Mouse (Mus musculus): ENCODE results near the gene Olfr668. TPM values are rescaled to one million over a fixed set of nuclear protein-coding genes. Genes with fewer than 3 reads are reported as not detected.
"Not testable (repeated sequence)": the region's sequence is repeated elsewhere in the genome, so short reads cannot be mapped to it uniquely, and the experiment has no call there.

The Olfr668 gene
- polyA plus RNA-seq (2015; fragmentation: Nextera tagmentation; extraction: Ambion mirVana), result not detected in 2 replicates

DNA sequence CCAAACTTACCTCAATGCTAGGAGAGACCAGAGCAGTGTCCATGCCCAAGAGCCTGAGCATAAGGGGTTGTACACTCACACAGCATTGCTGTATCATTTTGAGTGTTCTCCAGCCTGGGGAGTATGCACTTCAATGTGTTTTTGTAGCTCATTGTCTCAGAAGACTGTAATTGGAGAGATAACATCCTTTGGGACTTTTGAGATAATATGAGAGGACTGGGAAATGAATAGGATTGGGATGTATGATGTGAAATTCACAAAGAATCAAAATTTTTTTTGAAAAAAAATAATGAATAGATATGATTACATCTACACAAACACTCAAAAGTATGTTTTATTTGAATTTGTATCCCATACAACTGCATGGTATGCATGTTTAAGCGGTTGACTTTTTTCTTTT, at the start of gene Olfr668:
Olfr668 (minus strand) TSS at position 101 of the 400 bp plus-strand sequence.
- H3K27ac ChIP-seq (ENCODE audit: low read length), result no peak within 1 kb of the TSS
- H3K4me1 ChIP-seq (ENCODE audit: control insufficient read depth, insufficient read depth, low read length), result no peaks in the 10 kb centered on the region
- 60% methylated on average over 1 of the region's 1 CpGs for WGBS
- H3K4me2 ChIP-seq (ENCODE audit: low read depth, low read length), result no peak within 1 kb of the TSS
- H3K9ac ChIP-seq (ENCODE audit: low read length), result no peak within 1 kb of the TSS
- no peak within 1 kb of the TSS for H3K4me3 ChIP-seq (replicated peaks; ENCODE audit: low read length)
- no peaks in the 10 kb centered on the region for H3K27me3 ChIP-seq (ENCODE audit: control insufficient read depth, insufficient read depth, low read length)
- H3K36me3 ChIP-seq (ENCODE audit: control insufficient read depth, insufficient read depth, low read length), result no peaks in the 10 kb centered on the region
- no peaks in the 10 kb centered on the region for H3K9me3 ChIP-seq (replicated peaks; ENCODE audit: control insufficient read depth, low read length)
- no peak for ATAC-seq (ENCODE audit: insufficient read depth, low FRiP score)

DNA sequence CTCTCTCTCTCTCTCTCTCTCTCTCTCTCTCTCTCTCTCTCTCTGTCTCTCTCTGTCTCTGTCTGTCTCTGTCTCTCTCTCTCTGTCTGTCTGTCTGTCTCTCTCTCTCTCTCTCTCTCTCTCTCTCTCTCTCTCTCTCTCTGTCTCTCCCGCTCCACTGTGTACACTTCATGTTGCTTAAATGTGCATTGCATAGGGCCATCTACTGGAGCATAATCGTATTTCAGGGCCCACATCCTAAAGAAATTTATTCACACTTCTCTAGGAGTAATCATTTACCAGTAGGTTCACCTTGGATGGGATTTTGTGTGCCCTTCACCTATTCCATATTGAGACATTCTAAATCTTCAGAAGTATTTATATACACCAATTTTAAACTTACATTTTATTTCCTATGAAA, 44.6 kb upstream of the Olfr668 start:
- WGBS, result 71% methylated on average over 2 of the region's 2 CpGs
- H3K4me2 ChIP-seq (ENCODE audit: low read depth, low read length); H3K4me1 ChIP-seq (ENCODE audit: control insufficient read depth, insufficient read depth, low read length); H3K36me3 ChIP-seq (ENCODE audit: control insufficient read depth, insufficient read depth, low read length); H3K27me3 ChIP-seq (ENCODE audit: control insufficient read depth, insufficient read depth, low read length); H3K9me3 ChIP-seq (replicated peaks; ENCODE audit: control insufficient read depth, low read length); H3K9ac ChIP-seq (ENCODE audit: low read length); H3K4me3 ChIP-seq (replicated peaks; ENCODE audit: low read length); ATAC-seq (ENCODE audit: insufficient read depth, low FRiP score); H3K27ac ChIP-seq (ENCODE audit: low read length): not testable (repeated sequence)

DNA sequence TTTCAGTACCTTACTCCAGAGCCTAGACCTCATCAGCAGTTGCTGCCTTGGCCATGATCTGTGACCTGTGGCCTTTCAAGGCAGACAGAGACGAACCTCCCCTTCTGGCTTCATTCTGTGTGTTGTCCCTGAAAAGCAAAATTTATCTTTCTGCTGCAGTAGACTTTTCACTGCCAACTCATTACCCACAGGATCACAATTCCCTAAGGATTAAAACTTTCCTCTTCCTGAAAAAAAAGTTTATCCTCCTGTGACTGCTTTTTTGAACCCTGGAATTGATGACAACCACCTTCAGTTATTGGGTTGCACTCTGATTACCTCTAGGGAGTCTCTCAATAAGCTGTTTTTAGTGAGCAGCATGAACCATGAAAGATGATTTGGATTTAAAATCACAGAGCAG, 34.7 kb upstream of the Olfr668 start, which contains the start of gene Olfr670:
Olfr670 (minus strand) TSS at position 101 of the 400 bp plus-strand sequence.
- Histone ChIP-seq H3K27me3 (ENCODE audit: control insufficient read depth, insufficient read depth, low read length) (no peaks in the 10 kb centered on the region), H3K4me1 (ENCODE audit: control insufficient read depth, insufficient read depth, low read length) (no peaks in the 10 kb centered on the region), H3K36me3 (ENCODE audit: control insufficient read depth, insufficient read depth, low read length) (no peaks in the 10 kb centered on the region), H3K27ac (ENCODE audit: low read length) (no peak within 1 kb of the TSS), H3K4me2 (ENCODE audit: low read depth, low read length) (no peak within 1 kb of the TSS), H3K4me3 (replicated peaks; ENCODE audit: low read length) (no peak within 1 kb of the TSS), H3K9me3 (replicated peaks; ENCODE audit: control insufficient read depth, low read length) (no peaks in the 10 kb centered on the region), H3K9ac (ENCODE audit: low read length) (no peak within 1 kb of the TSS)
- no peak for ATAC-seq (ENCODE audit: insufficient read depth, low FRiP score)
- WGBS, result 47% methylated on average over 1 of the region's 1 CpGs

DNA sequence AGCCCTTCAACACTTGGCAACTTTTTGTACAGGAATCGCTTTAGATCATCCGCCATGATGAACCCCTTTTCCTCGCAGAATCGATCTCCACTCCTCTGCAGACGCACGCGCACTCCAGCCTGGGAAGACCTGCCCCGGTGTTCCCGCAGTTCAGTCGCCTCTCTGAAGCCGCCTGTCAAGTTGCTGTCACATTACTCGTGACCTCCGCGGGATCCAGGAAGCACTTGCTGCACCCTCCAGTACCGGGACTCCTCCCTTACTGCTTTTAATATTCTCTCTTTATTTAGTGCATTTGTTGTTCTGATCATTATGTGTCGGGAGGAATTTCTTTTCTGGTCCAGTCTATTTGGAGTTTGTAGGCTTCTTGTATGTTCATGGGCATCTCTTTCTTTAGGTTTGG, 22.4 kb upstream of the Olfr668 start:
- not testable (repeated sequence) for H3K4me3 ChIP-seq (replicated peaks; ENCODE audit: low read length); H3K9ac ChIP-seq (ENCODE audit: low read length)

DNA sequence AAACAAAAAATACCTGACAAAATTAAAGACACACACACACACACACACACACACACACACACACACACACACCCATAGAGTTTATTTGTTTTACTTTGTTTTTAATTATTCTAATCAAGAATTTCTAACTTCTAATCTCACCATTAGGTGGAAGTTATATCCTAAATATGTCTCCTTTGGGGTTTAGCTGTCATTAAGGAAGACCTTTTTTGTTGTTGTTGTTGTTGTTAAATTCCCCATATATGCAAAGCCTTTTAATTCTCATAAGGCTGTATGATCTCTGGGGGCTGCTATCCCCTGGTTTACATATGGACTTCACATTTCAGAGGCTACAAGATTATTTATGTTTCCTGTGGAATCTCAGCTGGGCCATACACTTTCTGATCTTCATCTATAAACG, 6.1 kb upstream of the Olfr668 start, which contains the start of gene Olfr669:
Olfr669 (plus strand) TSS at position 301 of the 400 bp plus-strand sequence.
- Histone ChIP-seq H3K4me2 (ENCODE audit: low read depth, low read length) (no peak within 1 kb of the TSS), H3K4me3 (replicated peaks; ENCODE audit: low read length) (no peak within 1 kb of the TSS), H3K4me1 (ENCODE audit: control insufficient read depth, insufficient read depth, low read length) (no peaks in the 10 kb centered on the region), H3K9ac (ENCODE audit: low read length) (no peak within 1 kb of the TSS), H3K36me3 (ENCODE audit: control insufficient read depth, insufficient read depth, low read length) (no peaks in the 10 kb centered on the region), H3K27ac (ENCODE audit: low read length) (no peak within 1 kb of the TSS), H3K9me3 (replicated peaks; ENCODE audit: control insufficient read depth, low read length) (no peaks in the 10 kb centered on the region), H3K27me3 (ENCODE audit: control insufficient read depth, insufficient read depth, low read length) (no peaks in the 10 kb centered on the region)
- 82% methylated on average over 1 of the region's 1 CpGs for WGBS
- ATAC-seq (ENCODE audit: insufficient read depth, low FRiP score), result no peak

More for the DNA sequence above, 22.4 kb upstream of the Olfr668 start:
- WGBS, result 90% methylated on average over 16 of the region's 16 CpGs
- ATAC-seq (ENCODE audit: insufficient read depth, low FRiP score); H3K27ac ChIP-seq (ENCODE audit: low read length); H3K36me3 ChIP-seq (ENCODE audit: control insufficient read depth, insufficient read depth, low read length); H3K4me1 ChIP-seq (ENCODE audit: control insufficient read depth, insufficient read depth, low read length); H3K27me3 ChIP-seq (ENCODE audit: control insufficient read depth, insufficient read depth, low read length); H3K4me2 ChIP-seq (ENCODE audit: low read depth, low read length); H3K9me3 ChIP-seq (replicated peaks; ENCODE audit: control insufficient read depth, low read length): not testable (repeated sequence)

DNA sequence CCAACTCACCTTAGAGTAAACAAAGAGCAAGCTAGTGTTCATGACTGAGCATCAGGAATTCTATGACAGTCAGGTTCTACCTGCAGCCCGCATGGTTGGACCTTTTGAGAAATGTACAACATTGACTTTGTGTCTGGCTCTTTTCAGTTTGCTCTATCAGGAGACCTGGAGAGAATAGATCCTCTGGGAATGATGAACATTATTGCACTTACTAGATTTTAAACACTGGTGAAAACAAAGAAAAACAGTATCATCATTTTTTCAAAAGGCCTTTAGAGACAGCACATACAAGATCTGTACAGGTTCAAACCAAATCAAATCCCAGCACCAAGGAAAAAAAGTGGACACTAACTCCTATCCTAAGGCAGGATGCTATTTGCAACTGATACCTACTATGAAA, 6.5 kb downstream of the Olfr668 start, which contains the start of gene Olfr667:
Olfr667 (minus strand) TSS at position 101 of the 400 bp plus-strand sequence.
- no peak for ATAC-seq (ENCODE audit: insufficient read depth, low FRiP score)
- 65% methylated on average over 1 of the region's 1 CpGs for WGBS
- Histone ChIP-seq H3K4me1 (ENCODE audit: control insufficient read depth, insufficient read depth, low read length) (no peaks in the 10 kb centered on the region), H3K27me3 (ENCODE audit: control insufficient read depth, insufficient read depth, low read length) (no peaks in the 10 kb centered on the region), H3K4me2 (ENCODE audit: low read depth, low read length) (no peak within 1 kb of the TSS), H3K4me3 (replicated peaks; ENCODE audit: low read length) (no peak within 1 kb of the TSS), H3K9me3 (replicated peaks; ENCODE audit: control insufficient read depth, low read length) (no peaks in the 10 kb centered on the region), H3K9ac (ENCODE audit: low read length) (no peak within 1 kb of the TSS), H3K36me3 (ENCODE audit: control insufficient read depth, insufficient read depth, low read length) (no peaks in the 10 kb centered on the region), H3K27ac (ENCODE audit: low read length) (no peak within 1 kb of the TSS)

DNA sequence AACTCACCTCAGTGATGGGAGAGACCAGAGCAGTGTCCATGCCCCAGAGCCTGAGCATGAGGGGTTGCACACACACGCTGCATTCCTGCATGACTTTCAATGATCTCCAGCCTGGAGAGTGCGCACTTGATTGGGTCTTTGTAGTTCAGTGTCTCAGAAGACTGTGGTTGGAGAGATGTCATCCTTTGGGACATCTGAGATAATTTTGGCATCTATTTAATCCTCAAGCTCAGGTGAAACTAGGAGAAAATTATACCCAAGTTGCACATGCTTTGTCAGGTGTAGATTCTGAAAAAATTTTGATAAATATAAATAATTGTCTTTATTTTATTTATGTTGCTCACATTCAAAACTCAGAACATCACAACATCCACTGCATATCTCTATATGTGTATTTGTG, 32.0 kb downstream of the Olfr668 start, which contains the start of gene Olfr666:
Olfr666 (minus strand) TSS at position 101 of the 400 bp plus-strand sequence.
- Histone ChIP-seq H3K9ac (ENCODE audit: low read length) (no peak within 1 kb of the TSS), H3K4me3 (replicated peaks; ENCODE audit: low read length) (no peak within 1 kb of the TSS), H3K9me3 (replicated peaks; ENCODE audit: control insufficient read depth, low read length) (no peaks in the 10 kb centered on the region), H3K4me1 (ENCODE audit: control insufficient read depth, insufficient read depth, low read length) (no peaks in the 10 kb centered on the region), H3K36me3 (ENCODE audit: control insufficient read depth, insufficient read depth, low read length) (no peaks in the 10 kb centered on the region), H3K27ac (ENCODE audit: low read length) (no peak within 1 kb of the TSS), H3K4me2 (ENCODE audit: low read depth, low read length) (no peak within 1 kb of the TSS), H3K27me3 (ENCODE audit: control insufficient read depth, insufficient read depth, low read length) (no peaks in the 10 kb centered on the region)
- WGBS, result 84% methylated on average over 2 of the region's 2 CpGs
- ATAC-seq (ENCODE audit: insufficient read depth, low FRiP score), result no peak

DNA sequence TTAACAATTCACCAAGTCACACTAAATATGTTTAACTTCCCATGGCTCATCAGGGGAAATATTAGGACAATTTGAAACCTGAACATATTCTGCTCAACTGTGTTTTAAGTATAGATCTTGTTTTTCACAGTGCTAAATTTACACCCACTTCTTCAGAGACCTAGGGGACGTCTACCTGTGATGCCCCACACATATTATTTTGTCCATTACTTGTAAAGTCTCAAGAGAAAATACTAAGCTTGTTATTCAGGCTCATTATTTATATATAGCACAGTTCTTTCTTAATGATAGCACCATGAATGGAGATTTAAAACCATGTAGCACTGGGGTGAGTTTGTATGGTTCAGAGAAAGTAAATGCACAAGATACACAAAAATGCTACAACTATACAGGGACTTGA, 50.1 kb downstream of the Olfr668 start, which contains the start of gene Olfr665:
Olfr665 (plus strand) TSS at position 301 of the 400 bp plus-strand sequence.
- Histone ChIP-seq H3K4me3 (replicated peaks; ENCODE audit: low read length) (no peak within 1 kb of the TSS), H3K9me3 (replicated peaks; ENCODE audit: control insufficient read depth, low read length) (no peaks in the 10 kb centered on the region), H3K4me1 (ENCODE audit: control insufficient read depth, insufficient read depth, low read length) (no peaks in the 10 kb centered on the region), H3K27ac (ENCODE audit: low read length) (no peak within 1 kb of the TSS), H3K9ac (ENCODE audit: low read length) (no peak within 1 kb of the TSS), H3K36me3 (ENCODE audit: control insufficient read depth, insufficient read depth, low read length) (no peaks in the 10 kb centered on the region), H3K4me2 (ENCODE audit: low read depth, low read length) (no peak within 1 kb of the TSS), H3K27me3 (ENCODE audit: control insufficient read depth, insufficient read depth, low read length) (no peaks in the 10 kb centered on the region)
- WGBS, result 51% methylated on average over 1 of the region's 1 CpGs
- no peak for ATAC-seq (ENCODE audit: insufficient read depth, low FRiP score)
